Mouse (Mus musculus) spleen, adult 2 months (tissue): Measurements from ENCODE around the gene Cib1. TPM values are rescaled to one million over a fixed set of nuclear protein-coding genes. Genes with fewer than 3 reads are reported as not detected.
A peak's percentile ranks its signal among the peaks of the same experiment; 100 is the strongest.

Experiments used
- DNase-seq, 2 experiments: peaks; one replicate each; pipeline versions ENCODE4 v3.0.0 to v3.0.0-alpha.2; 2012 to 2021; ENCODE audit warnings: low spot score in 2 of 2, low read depth in 1 of 2
- H3K27ac ChIP-seq: fragments of 200-500 bp; 2 replicates; pipeline ENCODE4 v1.5.1; 2012; ENCODE audit warnings: low read length, inconsistent platforms; ENCODE audit not compliant: insufficient read depth
- H3K27me3 ChIP-seq: fragments of 200-500 bp; 2 replicates; pipeline ENCODE4 v1.6.1; 2012; ENCODE audit warnings: mild to moderate bottlenecking, moderate library complexity, low read length, inconsistent platforms; ENCODE audit not compliant: control insufficient read depth, insufficient read depth
- H3K36me3 ChIP-seq: fragments of 200-500 bp; 2 replicates; pipeline ENCODE4 v1.6.1; 2012; ENCODE audit warnings: mild to moderate bottlenecking, low read length, inconsistent platforms; ENCODE audit not compliant: control insufficient read depth, insufficient read depth
- H3K4me1 ChIP-seq: fragments of 200-500 bp; 2 replicates; pipeline ENCODE4 v1.6.1; 2011; ENCODE audit warnings: inconsistent platforms; ENCODE audit not compliant: control insufficient read depth, insufficient read depth, insufficient read length
- H3K4me3 ChIP-seq: fragments of 200-500 bp; 2 replicates; pipeline ENCODE4 v1.5.1; 2011; ENCODE audit warnings: mild to moderate bottlenecking, inconsistent platforms; ENCODE audit not compliant: insufficient read depth, insufficient read length; ENCODE audit errors: extremely low read depth
- CTCF ChIP-seq: fragments of 200-500 bp; IDR thresholded peaks from 2 replicates; pipeline ENCODE4 v1.5.1; 2011; ENCODE audit warnings: mild to moderate bottlenecking, inconsistent platforms; ENCODE audit not compliant: insufficient read depth, insufficient read length, insufficient replicate concordance; ENCODE audit errors: extremely low read depth
- POLR2A ChIP-seq: fragments of 200-500 bp; IDR thresholded peaks from 2 replicates; pipeline ENCODE4 v1.6.1; 2011; ENCODE audit warnings: low read depth, low read length, inconsistent platforms
- WGBS: fragments of 180-500 bp; shearing (Covaris S2); methylation state at CpG from one replicate; pipeline ENCODE4 v1.1.7; 2018; 5-methylcytosine and 5-hydroxymethylcytosine counted together
- polyA plus RNA-seq: library from polyadenylated mRNA; depleted of rRNA; stranded (reverse); fragments of >200 nt; gene quantifications from 2 replicates; pipeline ENCODE4 v1.2.3, GENCODE M21; 2012

Gene Cib1
- polyA plus RNA-seq, 1 experiment = 117 TPM

- Histone ChIP-seq H3K4me3 (no peak overlapping the region), H3K36me3 (peaks cover 73% of the 10 kb centered on the region), H3K4me1 (peaks cover 14% of the 10 kb centered on the region; the same call in 1 of the 2 replicates), H3K27ac (no peak overlapping the region), H3K27me3 (no peaks in the 10 kb centered on the region)
- TF ChIP-seq POLR2A (no peak), CTCF (no peak)
- WGBS = 97% methylated on average over 9 of the region's 9 CpGs
- DNase-seq = no peak
Measured at GRCm38 (mm10) chr7:80218666-80219065, 13.9 kb downstream of the Cib1 start.

GRCm38 (mm10) chr7:80216566-80216965, 16.0 kb downstream of the Cib1 start:
- no peak overlapping the region for H3K4me3 ChIP-seq
- H3K27ac ChIP-seq = no peak overlapping the region
- WGBS = 89% methylated on average over 8 of the region's 8 CpGs
- peaks cover 22% of the 10 kb centered on the region for H3K4me1 ChIP-seq
- H3K36me3 ChIP-seq = peaks cover 64% of the 10 kb centered on the region
- TF ChIP-seq POLR2A = no peak
- no peak for TF ChIP-seq CTCF
- no peak for DNase-seq
- H3K27me3 ChIP-seq = no peaks in the 10 kb centered on the region

- H3K4me1 ChIP-seq = peaks cover 31% of the 10 kb centered on the region
- peak overlapping the region; percentile 70; the same call in 1 of the 2 replicates for H3K27ac ChIP-seq
- H3K36me3 ChIP-seq = peaks cover 52% of the 10 kb centered on the region
- 33% methylated on average over 4 of the region's 4 CpGs for WGBS
- H3K4me3 ChIP-seq = no peak overlapping the region
- TF ChIP-seq POLR2A = no peak
- peak; percentile 84; the same call in 1 of the 2 replicates for TF ChIP-seq CTCF
- no peaks in the 10 kb centered on the region for H3K27me3 ChIP-seq
- DNase-seq = peak in 1 of 2 experiments; percentile 80
Measured at GRCm38 (mm10) chr7:80215398-80215797, 17.2 kb downstream of the Cib1 start.

- H3K27me3 ChIP-seq = no peaks in the 10 kb centered on the region
- peaks cover 43% of the 10 kb centered on the region for H3K36me3 ChIP-seq
- peak overlapping the region; percentile 70 for H3K27ac ChIP-seq
Measured at GRCm38 (mm10) chr7:80214459-80214858, 18.2 kb downstream of the Cib1 start.

GRCm38 (mm10) chr7:80213604-80214003, 19.0 kb downstream of the Cib1 start:
- 93% methylated on average over 7 of the region's 7 CpGs for WGBS
- H3K4me3 ChIP-seq = no peak overlapping the region
- no peak for TF ChIP-seq POLR2A
- TF ChIP-seq CTCF = no peak
- no peaks in the 10 kb centered on the region for H3K27me3 ChIP-seq
- H3K4me1 ChIP-seq = peaks cover 44% of the 10 kb centered on the region
- no peak overlapping the region for H3K27ac ChIP-seq
- H3K36me3 ChIP-seq = peaks cover 35% of the 10 kb centered on the region
- no peak for DNase-seq

More at GRCm38 (mm10) chr7:80214459-80214858, 18.2 kb downstream of the Cib1 start:
- no peak for TF ChIP-seq POLR2A
- peaks cover 35% of the 10 kb centered on the region for H3K4me1 ChIP-seq
- H3K4me3 ChIP-seq = no peak overlapping the region
- DNase-seq = peak in 1 of 2 experiments; percentile 9
- 47% methylated on average over 8 of the region's 8 CpGs for WGBS

- peaks cover 13% of the 10 kb centered on the region for H3K36me3 ChIP-seq
- H3K4me1 ChIP-seq = peaks cover 70% of the 10 kb centered on the region
- no peak for TF ChIP-seq CTCF
- no peak for TF ChIP-seq POLR2A
- WGBS = 68% methylated on average over 4 of the region's 4 CpGs
- no peak for DNase-seq
- no peak overlapping the region for H3K4me3 ChIP-seq
- H3K27me3 ChIP-seq = no peaks in the 10 kb centered on the region
- peak overlapping the region; percentile 88 for H3K27ac ChIP-seq
Measured at GRCm38 (mm10) chr7:80210982-80211381, 21.6 kb downstream of the Cib1 start.

GRCm38 (mm10) chr7:80209669-80210068, 22.9 kb downstream of the Cib1 start:
- H3K27ac ChIP-seq = peak overlapping the region; percentile 88
- peak; percentile 75 to 92 for DNase-seq
- peaks cover 7% of the 10 kb centered on the region; the same call in 1 of the 2 replicates for H3K36me3 ChIP-seq
- no peaks in the 10 kb centered on the region for H3K27me3 ChIP-seq
- H3K4me3 ChIP-seq = peak overlapping the region; percentile 21; the same call in 1 of the 2 replicates
- H3K4me1 ChIP-seq = peaks cover 74% of the 10 kb centered on the region
- 2% methylated on average over 6 of the region's 6 CpGs for WGBS
- TF ChIP-seq CTCF (no peak), POLR2A (peak; percentile 26; the same call in 1 of the 2 replicates)
